Mouse (Mus musculus) heart, embryonic 16.5 days (tissue): Measurements from ENCODE around the gene Gm1673. TPM values are rescaled to one million over a fixed set of nuclear protein-coding genes. Genes with fewer than 3 reads are reported as not detected.

Experiments
- ATAC-seq: fragments of 200-750 bp; cut with Nextera tagmentation; replicated peaks from 2 replicates; pipeline ENCODE4 v1.8.0; 2017; ENCODE audit warnings: moderate number of reproducible peaks; ENCODE audit not compliant: insufficient read depth, low FRiP score; ENCODE audit errors: extremely low read depth
- H3K27ac ChIP-seq: fragments of 300-500 bp; sonication (generic); 2 replicates; pipeline ENCODE4 v1.5.1; 2014; ENCODE audit warnings: mild to moderate bottlenecking, low read length, control low read depth, moderate library complexity
- H3K27me3 ChIP-seq: fragments of 300-500 bp; sonication (generic); 2 replicates; pipeline ENCODE4 v1.6.1; 2014; ENCODE audit warnings: low read length, mixed read lengths; ENCODE audit not compliant: control insufficient read depth, insufficient read depth
- H3K36me3 ChIP-seq: fragments of 300-500 bp; sonication (generic); 2 replicates; pipeline ENCODE4 v1.6.1; 2014; ENCODE audit not compliant: control insufficient read depth, insufficient read depth
- H3K4me1 ChIP-seq: fragments of 300-500 bp; sonication (generic); 2 replicates; pipeline ENCODE4 v1.6.1; 2014; ENCODE audit warnings: low read length, mixed read lengths; ENCODE audit not compliant: control insufficient read depth, insufficient read depth
- H3K4me2 ChIP-seq: fragments of 300-500 bp; sonication (generic); 2 replicates; pipeline ENCODE4 v1.6.1; 2014; ENCODE audit warnings: low read depth, mild to moderate bottlenecking, control low read depth, low read length
- H3K4me3 ChIP-seq: fragments of 300-500 bp; sonication (generic); 2 replicates; pipeline ENCODE4 v1.5.1; 2014; ENCODE audit warnings: mild to moderate bottlenecking, control low read depth, low read length
- H3K9ac ChIP-seq: fragments of 300-500 bp; sonication (generic); 2 replicates; pipeline ENCODE4 v1.6.1; 2014; ENCODE audit warnings: low read length, control low read depth
- H3K9me3 ChIP-seq: fragments of 300-500 bp; sonication (generic); replicated peaks from 2 replicates; pipeline ENCODE4 v1.6.1; 2016; ENCODE audit warnings: low read length; ENCODE audit not compliant: control insufficient read depth
- WGBS: fragments of 180-500 bp; shearing (Covaris S2); extraction: QIAGEN DNeasy Blood & Tissue Kit; methylation state at CpG from one replicate; pipeline ENCODE4 v1.1.7; 2014; 5-methylcytosine and 5-hydroxymethylcytosine counted together
- polyA plus RNA-seq: library from polyadenylated mRNA; unstranded; fragments of >200 nt; fragmentation: Nextera tagmentation; extraction: Ambion mirVana; gene quantifications from 2 replicates; pipeline ENCODE4 v1.2.1, GENCODE M21; 2015

The Gm1673 gene
- polyA plus RNA-seq, 1 experiment from 2014 or later = 41.3 TPM

DNA sequence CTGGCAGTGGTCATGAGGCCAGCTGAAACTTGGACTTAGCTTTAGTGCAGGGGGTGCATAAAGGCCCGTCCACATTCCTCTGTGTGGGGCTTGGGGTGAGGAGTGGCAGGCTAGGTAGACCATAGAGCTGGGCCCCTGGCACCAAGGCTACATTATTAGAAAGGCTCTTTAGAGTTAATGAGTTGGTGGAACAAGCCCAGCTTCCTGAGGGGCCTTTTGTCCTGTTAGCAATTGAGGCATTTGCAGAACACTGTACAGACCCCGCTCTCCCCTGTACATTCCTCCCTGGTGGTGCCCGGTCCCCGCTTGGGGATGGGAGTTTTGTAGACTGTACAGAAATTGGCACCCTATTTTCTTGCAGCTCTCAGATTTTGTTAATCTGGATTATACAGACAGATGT is 19.4 kb downstream of the Gm1673 start:
- Histone ChIP-seq H3K27me3 (peaks cover 23% of the 10 kb centered on the region), H3K9me3 (no peaks in the 10 kb centered on the region), H3K36me3 (no peaks in the 10 kb centered on the region), H3K9ac (no peak overlapping the region), H3K4me3 (no peak overlapping the region), H3K4me2 (no peak overlapping the region), H3K27ac (no peak overlapping the region), H3K4me1 (no peaks in the 10 kb centered on the region)
- WGBS = 85% methylated on average over 4 of the region's 4 CpGs
- ATAC-seq = no peak

DNA sequence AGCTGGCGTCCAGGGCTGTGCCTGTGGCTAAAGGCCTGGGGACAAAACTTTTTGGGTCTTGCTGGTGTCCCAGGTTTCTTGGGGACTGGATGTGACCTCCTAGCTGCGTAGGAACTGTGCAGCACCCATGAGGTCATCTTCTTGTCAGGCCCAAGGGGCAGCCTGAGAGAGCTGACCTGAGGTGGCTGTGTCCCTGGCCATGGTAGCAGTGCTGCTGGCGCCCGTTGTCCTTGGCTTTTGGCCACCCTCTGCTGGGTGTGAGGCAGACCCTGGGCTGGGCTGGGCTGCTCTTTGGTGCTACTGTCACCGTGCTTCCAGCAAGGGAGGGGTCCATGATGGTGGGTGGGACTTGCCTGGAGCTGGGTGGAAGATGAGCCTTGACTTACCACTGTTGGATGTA is 21.4 kb downstream of the Gm1673 start:
- no peak for ATAC-seq
- no peaks in the 10 kb centered on the region for H3K4me1 ChIP-seq

DNA sequence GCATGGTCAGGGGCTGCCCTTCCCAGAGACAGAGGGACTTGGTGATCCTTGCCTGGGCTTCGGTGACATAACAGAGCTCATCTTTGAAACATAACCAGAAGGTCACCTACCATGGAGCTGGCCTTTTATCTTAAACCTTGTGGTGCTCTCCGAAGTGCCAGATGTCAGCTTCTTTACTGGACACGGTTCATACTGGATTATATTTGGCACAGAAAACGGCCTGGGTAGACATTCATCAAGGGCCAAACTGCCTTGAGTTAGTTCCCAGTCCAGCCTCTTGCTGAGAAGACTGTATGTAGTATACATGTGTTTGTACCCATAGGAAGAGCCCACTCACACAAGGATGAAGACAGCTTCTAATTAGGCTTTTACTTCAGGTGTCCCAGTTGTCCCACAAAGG is 23.6 kb downstream of the Gm1673 start:
- H3K36me3 ChIP-seq = no peaks in the 10 kb centered on the region
- peaks cover 2% of the 10 kb centered on the region; the same call in 1 of the 2 replicates for H3K27me3 ChIP-seq
- H3K4me3 ChIP-seq = no peak overlapping the region
- no peaks in the 10 kb centered on the region for H3K9me3 ChIP-seq
- H3K4me2 ChIP-seq = no peak overlapping the region
- no peak overlapping the region for H3K27ac ChIP-seq
- 66% methylated on average over 4 of the region's 4 CpGs for WGBS
- no peak overlapping the region for H3K9ac ChIP-seq
- ATAC-seq = no peak
- H3K4me1 ChIP-seq = no peaks in the 10 kb centered on the region

More for the DNA sequence above, 21.4 kb downstream of the Gm1673 start:
- Histone ChIP-seq H3K4me3 (no peak overlapping the region), H3K27me3 (peaks cover 6% of the 10 kb centered on the region; the same call in 1 of the 2 replicates), H3K36me3 (no peaks in the 10 kb centered on the region), H3K4me2 (no peak overlapping the region), H3K27ac (no peak overlapping the region), H3K9ac (no peak overlapping the region), H3K9me3 (no peaks in the 10 kb centered on the region)
- 70% methylated on average over 5 of the region's 5 CpGs for WGBS

DNA sequence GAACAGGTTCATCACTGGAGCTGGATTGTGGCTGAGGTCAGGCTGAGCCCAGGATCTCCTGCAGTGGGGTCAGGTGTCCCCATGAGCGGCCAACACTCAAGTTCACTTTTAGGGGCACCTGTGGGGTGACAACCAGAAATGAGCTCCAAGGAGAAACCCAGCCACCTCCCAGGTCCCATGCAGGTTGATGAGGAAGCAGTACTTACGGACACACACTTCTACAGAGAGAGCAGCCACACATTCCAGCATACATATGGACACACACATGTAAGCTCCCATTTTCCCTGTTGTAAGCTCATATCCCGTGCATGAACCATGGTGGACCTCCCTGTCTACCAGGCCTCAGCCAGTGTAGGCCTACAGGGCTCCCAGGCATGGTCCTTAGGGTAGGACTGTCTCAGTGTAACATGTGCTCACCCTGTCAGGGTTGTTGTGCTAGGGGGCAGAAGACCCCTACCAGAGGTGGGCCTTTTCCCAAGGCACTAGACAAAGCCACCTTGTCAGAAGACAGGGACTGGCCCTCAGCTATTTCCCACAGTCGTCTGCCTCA is 24.2 kb downstream of the Gm1673 start:
- H3K4me2 ChIP-seq = no peak overlapping the region
- H3K27ac ChIP-seq = no peak overlapping the region
- ATAC-seq = no peak
- no peaks in the 10 kb centered on the region for H3K4me1 ChIP-seq
- peaks cover 2% of the 10 kb centered on the region; the same call in 1 of the 2 replicates for H3K27me3 ChIP-seq
- no peaks in the 10 kb centered on the region for H3K36me3 ChIP-seq
- no peak overlapping the region for H3K4me3 ChIP-seq
- H3K9ac ChIP-seq = no peak overlapping the region
- no peaks in the 10 kb centered on the region for H3K9me3 ChIP-seq
- WGBS = 75% methylated on average over 4 of the region's 4 CpGs

DNA sequence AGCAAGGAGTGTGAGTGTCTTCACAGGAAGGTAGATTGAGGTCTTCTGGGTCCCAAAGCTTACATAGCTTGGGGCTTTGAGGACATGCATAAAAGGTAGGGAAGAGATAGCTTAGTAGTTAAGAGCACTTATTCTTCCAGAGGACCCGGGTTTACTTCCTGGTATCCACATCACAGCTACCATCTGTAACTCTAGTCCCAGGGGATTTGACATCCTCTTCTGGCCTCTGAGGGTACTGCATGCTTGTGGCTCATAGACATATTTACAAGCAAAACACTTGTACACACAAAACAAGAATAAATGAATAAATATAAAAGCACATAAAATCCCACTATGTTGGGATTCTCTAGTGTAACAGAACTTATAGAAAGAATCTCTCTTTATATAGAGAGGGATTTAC is 31.4 kb downstream of the Gm1673 start:
- Histone ChIP-seq H3K27ac (no peak overlapping the region), H3K27me3 (peaks cover 2% of the 10 kb centered on the region; the same call in 1 of the 2 replicates), H3K9ac (no peak overlapping the region), H3K4me1 (no peaks in the 10 kb centered on the region), H3K4me2 (no peak overlapping the region), H3K4me3 (no peak overlapping the region), H3K9me3 (no peaks in the 10 kb centered on the region), H3K36me3 (no peaks in the 10 kb centered on the region)
- WGBS = 63% methylated on average over 1 of the region's 1 CpGs
- ATAC-seq = no peak

DNA sequence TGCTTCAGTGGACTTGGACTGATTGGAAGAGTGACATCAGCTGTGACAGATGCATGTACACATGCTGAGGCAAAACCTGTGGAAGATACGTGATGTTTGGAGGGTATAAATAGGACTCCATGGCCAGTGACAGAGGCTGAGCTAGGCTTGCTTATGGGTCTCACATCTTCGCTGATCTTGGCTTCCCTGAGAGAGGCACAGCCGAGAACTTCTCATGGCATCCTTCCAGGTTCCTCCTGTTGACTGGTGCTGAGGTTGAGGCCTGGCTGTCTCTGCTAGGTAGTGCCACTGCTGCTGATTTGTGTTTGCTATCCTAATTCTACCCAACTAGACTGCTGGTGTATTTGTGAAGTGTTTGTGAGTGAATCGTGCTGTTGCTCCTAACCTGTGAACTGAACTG is 35.7 kb downstream of the Gm1673 start:
- Histone ChIP-seq H3K4me1 (no peaks in the 10 kb centered on the region), H3K27me3 (no peaks in the 10 kb centered on the region), H3K36me3 (no peaks in the 10 kb centered on the region), H3K9ac (no peak overlapping the region), H3K27ac (no peak overlapping the region), H3K4me2 (no peak overlapping the region), H3K9me3 (no peaks in the 10 kb centered on the region; the same call in 1 of the 2 replicates), H3K4me3 (no peak overlapping the region)
- ATAC-seq = no peak
- WGBS = 63% methylated on average over 4 of the region's 4 CpGs

DNA sequence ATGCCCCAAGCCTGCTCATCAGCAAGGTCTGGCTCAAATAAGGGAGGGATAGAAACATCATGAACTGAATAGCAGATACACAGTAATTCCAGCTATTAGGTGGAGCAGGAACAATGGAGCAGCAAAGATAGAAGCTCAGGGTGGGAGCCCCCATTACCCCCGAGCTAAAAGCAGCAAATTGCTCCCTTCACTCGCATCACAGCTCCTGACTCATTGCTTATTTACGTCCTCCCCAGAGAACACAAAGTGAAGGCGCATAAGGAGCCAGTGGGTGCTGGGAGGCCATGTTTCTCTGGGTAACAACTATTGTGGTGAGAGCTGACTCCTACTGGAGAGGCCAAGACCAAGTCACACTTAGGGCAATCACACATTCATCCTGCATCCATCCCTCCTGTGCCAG is 46.9 kb downstream of the Gm1673 start:
- ATAC-seq = no peak
- Histone ChIP-seq H3K27me3 (no peaks in the 10 kb centered on the region), H3K4me1 (no peaks in the 10 kb centered on the region), H3K27ac (no peak overlapping the region), H3K9me3 (no peaks in the 10 kb centered on the region), H3K4me3 (no peak overlapping the region), H3K36me3 (no peaks in the 10 kb centered on the region), H3K9ac (no peak overlapping the region), H3K4me2 (no peak overlapping the region)
- WGBS = 72% methylated on average over 4 of the region's 4 CpGs

DNA sequence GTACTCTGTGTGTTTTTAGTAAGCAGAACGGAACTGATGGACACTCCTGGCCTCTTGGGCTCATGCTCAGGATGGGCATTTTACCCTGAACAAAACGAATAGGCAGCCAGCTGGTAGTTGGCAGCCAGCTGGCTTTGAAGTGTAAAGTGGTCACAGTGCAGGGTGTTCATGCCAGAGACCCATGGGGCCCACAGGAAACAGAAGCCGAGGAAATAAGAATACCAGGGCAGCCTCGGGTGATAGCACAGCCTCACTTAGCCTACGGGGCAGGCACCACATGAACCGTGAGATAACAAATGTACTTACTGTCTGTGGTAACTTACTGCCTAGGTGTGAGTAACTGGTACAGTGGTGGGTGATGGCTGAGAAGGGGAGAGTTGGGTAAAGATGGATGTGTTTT is 47.8 kb downstream of the Gm1673 start:
- Histone ChIP-seq H3K36me3 (no peaks in the 10 kb centered on the region), H3K9ac (no peak overlapping the region), H3K27ac (no peak overlapping the region), H3K4me3 (no peak overlapping the region), H3K4me2 (no peak overlapping the region), H3K4me1 (no peaks in the 10 kb centered on the region), H3K27me3 (no peaks in the 10 kb centered on the region), H3K9me3 (no peaks in the 10 kb centered on the region)
- 63% methylated on average over 6 of the region's 6 CpGs for WGBS
- no peak for ATAC-seq

DNA sequence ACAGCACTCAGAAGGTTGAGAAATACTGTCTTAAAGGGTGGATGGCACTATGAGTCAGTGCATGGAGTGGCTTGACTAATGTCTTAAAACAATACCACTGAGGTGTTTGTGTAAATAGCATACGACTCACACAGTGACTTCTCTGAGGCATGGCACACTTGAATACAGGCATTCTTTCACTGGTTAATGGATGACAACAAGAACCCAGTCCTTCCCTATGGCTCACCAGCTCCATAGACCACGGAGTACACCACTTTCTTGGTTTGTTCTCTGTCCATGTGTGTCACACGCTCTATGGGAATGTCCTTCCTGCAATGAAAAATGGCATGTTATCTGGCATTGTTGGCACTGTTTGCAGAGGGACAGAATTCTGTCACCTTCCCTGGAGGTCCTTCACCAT is 49.3 kb downstream of the Gm1673 start:
- Histone ChIP-seq H3K9me3 (no peaks in the 10 kb centered on the region), H3K27ac (no peak overlapping the region), H3K4me3 (no peak overlapping the region), H3K9ac (no peak overlapping the region), H3K4me2 (no peak overlapping the region), H3K27me3 (no peaks in the 10 kb centered on the region), H3K36me3 (no peaks in the 10 kb centered on the region), H3K4me1 (no peaks in the 10 kb centered on the region)
- WGBS = 61% methylated on average over 3 of the region's 3 CpGs
- no peak for ATAC-seq
